Mouse (Mus musculus): ENCODE measurements around the gene Psmd11. TPM values are rescaled to one million over a fixed set of nuclear protein-coding genes. Genes with fewer than 3 reads are reported as not detected.

Gene Psmd11
- polyA plus RNA-seq (2017; shearing (Covaris generic)): 132 TPM

GRCm38 (mm10) chr11:80428381-80429008 lies at the start of gene Psmd11:
TSS of gene Psmd11 (plus strand) at chr11:80428615.

GRCm38 (mm10) chr11:80383019-80383625 lies 45.3 kb upstream of the Psmd11 start, which contains the start of gene Zfp207:
TSS of gene Zfp207 (plus strand) at chr11:80383279.

GRCm38 (mm10) chr11:80476222-80477189 lies 48.1 kb downstream of the Psmd11 start, which contains the start of gene Cdk5r1:
TSS of gene Cdk5r1 (plus strand) at chr11:80477023.

Other genes starting within 250 kb of the Psmd11 start
- 3.9 TPM for gene Rnf135, start 244.8 kb upstream of the Psmd11 start, polyA plus RNA-seq (2017; shearing (Covaris generic))
- gene Rhot1, start 219.6 kb upstream of the Psmd11 start, polyA plus RNA-seq (2017; shearing (Covaris generic)): 52.9 TPM
- gene Rhbdl3, start 127.7 kb upstream of the Psmd11 start, polyA plus RNA-seq (2017; shearing (Covaris generic)): 4.9 TPM
- 8.5 TPM for gene 5730455P16Rik, start 50.6 kb upstream of the Psmd11 start, polyA plus RNA-seq (2017; shearing (Covaris generic))
- gene Zfp207, start 45.3 kb upstream of the Psmd11 start, polyA plus RNA-seq (2017; shearing (Covaris generic)): 195 TPM
- gene Cdk5r1, start 48.4 kb downstream of the Psmd11 start, polyA plus RNA-seq (2017; shearing (Covaris generic)): 1.8 TPM

Measured in effector memory CD4-positive, alpha-beta T cell, adult 7 months (primary cell).